Mouse (Mus musculus) stomach, embryonic 16.5 days (tissue): ENCODE results near the gene Ankdd1b. TPM values are rescaled to one million over a fixed set of nuclear protein-coding genes. Genes with fewer than 3 reads are reported as not detected.

Experiments
- polyA plus RNA-seq: library from polyadenylated mRNA; unstranded; fragments of >200 nt; fragmentation: Nextera tagmentation; extraction: Ambion mirVana; gene quantifications from 2 replicates; pipeline ENCODE4 v1.2.1, GENCODE M21; 2015

The Ankdd1b gene
- polyA plus RNA-seq, 1 experiment from 2014 or later = 1.9 TPM

Other genes starting within 250 kb of the Ankdd1b start
- 11.9 and 12.6 TPM in 2 replicates for gene Poc5, start 82.9 kb downstream of the Ankdd1b start, polyA plus RNA-seq
- gene Gm17622, start 19.5 kb upstream of the Ankdd1b start, polyA plus RNA-seq = not detected in 2 replicates
- gene Polk, start 71.4 kb upstream of the Ankdd1b start, polyA plus RNA-seq = 11.1 and 12.0 TPM in 2 replicates
- gene Col4a3bp, start 71.4 kb upstream of the Ankdd1b start, polyA plus RNA-seq = 8.6 and 10.4 TPM in 2 replicates
- 74.6 and 78.9 TPM in 2 replicates for gene Hmgcr, start 199.7 kb upstream of the Ankdd1b start, polyA plus RNA-seq